ENCODE assay signal across 9 mouse cellular contexts in the genomic region with DNA sequence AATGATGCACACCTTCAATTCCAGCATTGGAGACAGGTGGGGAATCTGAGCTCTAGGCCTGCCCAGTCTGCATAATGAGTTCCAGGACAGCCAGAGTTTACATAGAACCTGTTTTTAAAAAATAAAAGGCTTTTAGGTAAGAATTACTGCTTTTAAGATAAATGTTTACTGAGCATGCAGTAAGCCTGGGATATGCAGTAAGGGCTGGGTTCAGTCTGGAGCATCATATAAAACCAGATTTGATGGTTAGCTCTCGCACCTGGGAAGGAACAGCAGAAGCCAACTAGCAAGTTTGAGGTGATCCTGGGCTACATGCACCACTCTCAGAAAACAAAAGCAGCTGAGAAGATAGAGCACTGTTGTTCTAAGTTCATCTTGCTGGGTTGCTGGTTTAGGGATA. TPM values are rescaled to one million over a fixed set of nuclear protein-coding genes. Genes with fewer than 3 reads are reported as not detected.
DNase-seq lines count a peak whose midpoint lies in the region; ATAC-seq lines count a peak whose summit lies in the region.
"Had no signal": no experiment of that assay in that cellular context is flagged by ENCODE, and none has a peak within 500 bp of the region (broad histone marks: within the 10 kb centered on the region; RNA-seq: fewer than 3 reads in every experiment).

No protein-coding gene starts in this region.

- H3K9me3 ChIP-seq in kidney, embryonic 16.5 days (ENCODE audit: low read length), result no peaks in the 10 kb centered on the region
- H3K9me3 ChIP-seq in embryonic facial prominence, embryonic 12.5 days, result no peaks in the 10 kb centered on the region
- no peaks in the 10 kb centered on the region for H3K9me3 ChIP-seq in forebrain, embryonic 16.5 days (ENCODE audit: control insufficient read depth, low read length)
- no peaks in the 10 kb centered on the region for H3K9me3 ChIP-seq in midbrain, embryonic 14.5 days (ENCODE audit: control insufficient read depth, low read length)

- H3K4me3 ChIP-seq in kidney, embryonic 16.5 days (ENCODE audit: low read length), result no peak overlapping the region
- no peak overlapping the region for H3K4me3 ChIP-seq in embryonic facial prominence, embryonic 12.5 days
- no peak overlapping the region for H3K4me3 ChIP-seq in forebrain, embryonic 16.5 days (replicated peaks; ENCODE audit: low read length)
- H3K4me3 ChIP-seq in midbrain, embryonic 14.5 days (replicated peaks; ENCODE audit: low read depth, low read length), result no peak overlapping the region

- no peak overlapping the region for H3K9ac ChIP-seq in kidney, embryonic 16.5 days (replicated peaks; ENCODE audit: low read length)
- no peak overlapping the region for H3K9ac ChIP-seq in embryonic facial prominence, embryonic 12.5 days
- no peak overlapping the region for H3K9ac ChIP-seq in forebrain, embryonic 16.5 days (replicated peaks; ENCODE audit: low read depth, low read length)
- H3K9ac ChIP-seq in midbrain, embryonic 14.5 days (replicated peaks; ENCODE audit: low read length), result no peak overlapping the region

- H3K27me3 ChIP-seq in kidney, embryonic 16.5 days (ENCODE audit: insufficient read depth, low read length), result no peaks in the 10 kb centered on the region
- no peaks in the 10 kb centered on the region for H3K27me3 ChIP-seq in embryonic facial prominence, embryonic 12.5 days
- H3K27me3 ChIP-seq in forebrain, embryonic 16.5 days (replicated peaks; ENCODE audit: control insufficient read depth, insufficient read depth, low read length), result no peaks in the 10 kb centered on the region
- H3K27me3 ChIP-seq in midbrain, embryonic 14.5 days (ENCODE audit: control insufficient read depth, insufficient read depth, low read length), result no peaks in the 10 kb centered on the region

- H3K27ac ChIP-seq in kidney, embryonic 16.5 days (ENCODE audit: low read length), result peak overlapping the region; percentile 2; the same call in 1 of the 2 replicates
- H3K27ac ChIP-seq in embryonic facial prominence, embryonic 12.5 days, result no peak overlapping the region
- no peak overlapping the region for H3K27ac ChIP-seq in forebrain, embryonic 16.5 days (ENCODE audit: low read length)
- H3K27ac ChIP-seq in midbrain, embryonic 14.5 days (replicated peaks; ENCODE audit: low read depth, low read length), result no peak overlapping the region

- no peak overlapping the region for H3K4me2 ChIP-seq in kidney, embryonic 16.5 days (replicated peaks; ENCODE audit: low read depth, low read length)
- peak overlapping the region; percentile 63 for H3K4me2 ChIP-seq in embryonic facial prominence, embryonic 12.5 days (replicated peaks)
- H3K4me2 ChIP-seq in forebrain, embryonic 16.5 days (ENCODE audit: low read length), result peak overlapping the region; percentile 53
- peak overlapping the region; percentile 69; the same call in 1 of the 2 replicates for H3K4me2 ChIP-seq in midbrain, embryonic 14.5 days (ENCODE audit: low read length)

- H3K4me1 ChIP-seq in kidney, embryonic 16.5 days (ENCODE audit: insufficient read depth, low read length), result peaks cover 4% of the 10 kb centered on the region
- H3K4me1 ChIP-seq in embryonic facial prominence, embryonic 12.5 days, result 0 out of 2 replicates have a peak, but pooled peaks cover 10% of the 10 kb centered on the region
- peaks cover 11% of the 10 kb centered on the region for H3K4me1 ChIP-seq in forebrain, embryonic 16.5 days (replicated peaks; ENCODE audit: control insufficient read depth, insufficient read depth, low read length)
- peaks cover 5% of the 10 kb centered on the region; the same call in 1 of the 2 replicates for H3K4me1 ChIP-seq in midbrain, embryonic 14.5 days (ENCODE audit: control insufficient read depth, insufficient read depth, low read length)

- ATAC-seq in kidney, embryonic 16.5 days (ENCODE audit: low FRiP score, low TSS enrichment), result no peak
- ATAC-seq in embryonic facial prominence, embryonic 12.5 days (ENCODE audit: insufficient number of reproducible peaks, insufficient read depth, low FRiP score, low TSS enrichment), result no peak
- ATAC-seq in forebrain, embryonic 16.5 days, result 0 out of 2 replicates have a peak, but pooled peaks have one; percentile 0
- ATAC-seq in midbrain, embryonic 14.5 days (ENCODE audit: low FRiP score, low TSS enrichment), result no peak

- H3K36me3 ChIP-seq in kidney, embryonic 16.5 days (ENCODE audit: insufficient read depth, low read length), result peaks cover 57% of the 10 kb centered on the region
- peaks cover 57% of the 10 kb centered on the region for H3K36me3 ChIP-seq in embryonic facial prominence, embryonic 12.5 days
- H3K36me3 ChIP-seq in forebrain, embryonic 16.5 days (ENCODE audit: control insufficient read depth, insufficient read depth), result peaks cover 25% of the 10 kb centered on the region
- peaks cover 55% of the 10 kb centered on the region for H3K36me3 ChIP-seq in midbrain, embryonic 14.5 days (ENCODE audit: control insufficient read depth, insufficient read depth, low read length)

- DNase-seq in kidney, postnatal 36 days, result no peak
- DNase-seq in midbrain, embryonic 14.5 days, result no peak
- DNase-seq in adrenal gland, postnatal 25 days, result no peak
- no peak for DNase-seq in left cerebral cortex, adult 8-10 months (ENCODE audit: low spot score in 2 of 2)

- 94% methylated on average over 1 of the region's 1 CpGs for WGBS in kidney, embryonic 16.5 days
- WGBS in embryonic facial prominence, embryonic 12.5 days, result 93% methylated on average over 1 of the region's 1 CpGs
- WGBS in forebrain, embryonic 16.5 days, result 97% methylated on average over 1 of the region's 1 CpGs
- 89% methylated on average over 1 of the region's 1 CpGs for WGBS in midbrain, embryonic 14.5 days

RNA-seq across cellular contexts. Expression of gene Mrpl24, which starts 0.8 kb away (rescaled TPM):
- polyA plus RNA-seq in kidney, embryonic 16.5 days (2015; fragmentation: Nextera tagmentation; extraction: Ambion mirVana), result 76.1 and 80.1 TPM in 2 replicates
- 71.4 and 72.9 TPM in 2 replicates for polyA plus RNA-seq in embryonic facial prominence, embryonic 12.5 days (2016; fragmentation: Nextera tagmentation; extraction: Ambion mirVana)
- polyA plus RNA-seq in forebrain, embryonic 16.5 days (2015; fragmentation: Nextera tagmentation; extraction: Ambion mirVana), result 63.4 and 64.3 TPM in 2 replicates
- polyA plus RNA-seq in midbrain, embryonic 14.5 days (2014; fragmentation: Nextera tagmentation; extraction: Ambion mirVana), result 55.8 and 56.3 TPM in 2 replicates
- total RNA-seq in adrenal gland, postnatal 25 days (2021), result 113 and 156 TPM in 2 replicates
- 10 to 100 TPM; 49.9 to 59.6 (median 50.5) TPM for total RNA-seq in left cerebral cortex, adult 8-10 months (2022)

RNA-seq across cellular contexts. Expression of gene Isg20l2, which starts 11.6 kb away (rescaled TPM):
- 60.2 and 68.7 TPM in 2 replicates for polyA plus RNA-seq in kidney, embryonic 16.5 days (2015; fragmentation: Nextera tagmentation; extraction: Ambion mirVana)
- polyA plus RNA-seq in embryonic facial prominence, embryonic 12.5 days (2016; fragmentation: Nextera tagmentation; extraction: Ambion mirVana), result 75.4 and 80.1 TPM in 2 replicates
- 43.5 and 49.4 TPM in 2 replicates for polyA plus RNA-seq in forebrain, embryonic 16.5 days (2015; fragmentation: Nextera tagmentation; extraction: Ambion mirVana)
- 19.1 and 23.2 TPM in 2 replicates for polyA plus RNA-seq in midbrain, embryonic 14.5 days (2014; fragmentation: Nextera tagmentation; extraction: Ambion mirVana)
- total RNA-seq in adrenal gland, postnatal 25 days (2021), result 22.7 and 22.8 TPM in 2 replicates
- total RNA-seq in left cerebral cortex, adult 8-10 months (2022), result 10 to 100 TPM; 13.8 to 14.5 (median 14.1) TPM

RNA-seq across cellular contexts. Expression of gene Rrnad1, which starts 12.0 kb away (rescaled TPM):
- 19.9 and 22.7 TPM in 2 replicates for polyA plus RNA-seq in kidney, embryonic 16.5 days (2015; fragmentation: Nextera tagmentation; extraction: Ambion mirVana)
- 23.2 and 23.8 TPM in 2 replicates for polyA plus RNA-seq in embryonic facial prominence, embryonic 12.5 days (2016; fragmentation: Nextera tagmentation; extraction: Ambion mirVana)
- 18.4 and 23.5 TPM in 2 replicates for polyA plus RNA-seq in forebrain, embryonic 16.5 days (2015; fragmentation: Nextera tagmentation; extraction: Ambion mirVana)
- polyA plus RNA-seq in midbrain, embryonic 14.5 days (2014; fragmentation: Nextera tagmentation; extraction: Ambion mirVana), result 19.1 and 21.7 TPM in 2 replicates
- total RNA-seq in adrenal gland, postnatal 25 days (2021), result 17.9 and 24.1 TPM in 2 replicates
- total RNA-seq in left cerebral cortex, adult 8-10 months (2022), result 10 to 100 TPM; 17.4 to 23.4 (median 20.6) TPM

RNA-seq across cellular contexts. Expression of gene Hdgf, which starts 12.4 kb away (rescaled TPM):
- polyA plus RNA-seq in kidney, embryonic 16.5 days (2015; fragmentation: Nextera tagmentation; extraction: Ambion mirVana), result 83.2 and 115 TPM in 2 replicates
- polyA plus RNA-seq in embryonic facial prominence, embryonic 12.5 days (2016; fragmentation: Nextera tagmentation; extraction: Ambion mirVana), result 246 and 270 TPM in 2 replicates
- 186 and 212 TPM in 2 replicates for polyA plus RNA-seq in forebrain, embryonic 16.5 days (2015; fragmentation: Nextera tagmentation; extraction: Ambion mirVana)
- 157 and 185 TPM in 2 replicates for polyA plus RNA-seq in midbrain, embryonic 14.5 days (2014; fragmentation: Nextera tagmentation; extraction: Ambion mirVana)
- 173 and 198 TPM in 2 replicates for total RNA-seq in adrenal gland, postnatal 25 days (2021)
- total RNA-seq in left cerebral cortex, adult 8-10 months (2022), result 100 to 1,000 TPM; 144 to 158 (median 146) TPM

RNA-seq across cellular contexts. Expression of gene Crabp2, which starts 29.9 kb away (rescaled TPM):
- 62.0 and 67.8 TPM in 2 replicates for polyA plus RNA-seq in kidney, embryonic 16.5 days (2015; fragmentation: Nextera tagmentation; extraction: Ambion mirVana)
- polyA plus RNA-seq in embryonic facial prominence, embryonic 12.5 days (2016; fragmentation: Nextera tagmentation; extraction: Ambion mirVana), result 467 and 481 TPM in 2 replicates
- 18.9 and 19.4 TPM in 2 replicates for polyA plus RNA-seq in forebrain, embryonic 16.5 days (2015; fragmentation: Nextera tagmentation; extraction: Ambion mirVana)
- polyA plus RNA-seq in midbrain, embryonic 14.5 days (2014; fragmentation: Nextera tagmentation; extraction: Ambion mirVana), result 28.3 and 42.4 TPM in 2 replicates
- total RNA-seq in adrenal gland, postnatal 25 days (2021), result not detected in 2 replicates
- total RNA-seq in left cerebral cortex, adult 8-10 months (2022), result 1 to 10 TPM; 4.9 to 6.5 (median 5.9) TPM
- total RNA-seq: liver, adult 2 months had no signal
- polyA plus RNA-seq: liver, adult 2 months; small intestine, adult 2 months had no signal
